Mouse (Mus musculus): ENCODE results near the gene Tulp1.
"Not testable (repeated sequence)": the region's sequence is repeated elsewhere in the genome, so short reads cannot be mapped to it uniquely, and the experiment has no call there.

The Tulp1 gene

GRCm38 (mm10) chr17:28340578-28340977, 24.4 kb downstream of the Tulp1 start:
- no peak for DNase-seq (ENCODE audit: low spot score)

- DNase-seq (ENCODE audit: low spot score): no peak
Observed at GRCm38 (mm10) chr17:28337547-28337946, 27.5 kb downstream of the Tulp1 start.

- DNase-seq (ENCODE audit: low spot score): no peak
Observed at GRCm38 (mm10) chr17:28335267-28335666, 29.8 kb downstream of the Tulp1 start.

- DNase-seq (ENCODE audit: low spot score): no peak
Observed at GRCm38 (mm10) chr17:28332915-28333546, 32.0 kb downstream of the Tulp1 start.

GRCm38 (mm10) chr17:28332113-28332914, 32.7 kb downstream of the Tulp1 start:
- no peak for DNase-seq (ENCODE audit: low spot score)

- no peak for DNase-seq (ENCODE audit: low spot score)
Observed at GRCm38 (mm10) chr17:28331241-28332112, 33.5 kb downstream of the Tulp1 start.

GRCm38 (mm10) chr17:28330590-28330989, 34.4 kb downstream of the Tulp1 start:
- DNase-seq (ENCODE audit: low spot score): not testable (repeated sequence)

- no peak for DNase-seq (ENCODE audit: low spot score)
Observed at GRCm38 (mm10) chr17:28330232-28330546, 34.8 kb downstream of the Tulp1 start.

GRCm38 (mm10) chr17:28329503-28330231, 35.4 kb downstream of the Tulp1 start:
- DNase-seq (ENCODE audit: low spot score): no peak

GRCm38 (mm10) chr17:28328946-28329345, 36.1 kb downstream of the Tulp1 start:
- no peak for DNase-seq (ENCODE audit: low spot score)

GRCm38 (mm10) chr17:28328366-28328928, 36.6 kb downstream of the Tulp1 start, which contains the start of gene Rpl10a:
Gene Rpl10a (plus strand): TSS chr17:28328471.
- DNase-seq (ENCODE audit: low spot score): peak; percentile 98

GRCm38 (mm10) chr17:28327673-28328325, 37.2 kb downstream of the Tulp1 start:
- no peak for DNase-seq (ENCODE audit: low spot score)

- DNase-seq (ENCODE audit: low spot score): no peak
Observed at GRCm38 (mm10) chr17:28326951-28327350, 38.1 kb downstream of the Tulp1 start.

- DNase-seq (ENCODE audit: low spot score): no peak
Observed at GRCm38 (mm10) chr17:28325751-28326150, 39.3 kb downstream of the Tulp1 start.

GRCm38 (mm10) chr17:28324416-28324815, 40.6 kb downstream of the Tulp1 start:
- not testable (repeated sequence) for DNase-seq (ENCODE audit: low spot score)

GRCm38 (mm10) chr17:28323786-28324185, 41.2 kb downstream of the Tulp1 start:
- DNase-seq (ENCODE audit: low spot score): no peak

GRCm38 (mm10) chr17:28321700-28322099, 43.3 kb downstream of the Tulp1 start:
- no peak for DNase-seq (ENCODE audit: low spot score)

- no peak for DNase-seq (ENCODE audit: low spot score)
Observed at GRCm38 (mm10) chr17:28317725-28318124, 47.3 kb downstream of the Tulp1 start.

GRCm38 (mm10) chr17:28317091-28317490, 47.9 kb downstream of the Tulp1 start:
- DNase-seq (ENCODE audit: low spot score): no peak

- DNase-seq (ENCODE audit: low spot score): no peak
Observed at GRCm38 (mm10) chr17:28316476-28316875, 48.5 kb downstream of the Tulp1 start.

GRCm38 (mm10) chr17:28315611-28316160, 49.3 kb downstream of the Tulp1 start:
- no peak for DNase-seq (ENCODE audit: low spot score)

Data from lung, postnatal 25 days (tissue).